9 mouse cellular contexts compared by ENCODE assay signal in the genomic region with DNA sequence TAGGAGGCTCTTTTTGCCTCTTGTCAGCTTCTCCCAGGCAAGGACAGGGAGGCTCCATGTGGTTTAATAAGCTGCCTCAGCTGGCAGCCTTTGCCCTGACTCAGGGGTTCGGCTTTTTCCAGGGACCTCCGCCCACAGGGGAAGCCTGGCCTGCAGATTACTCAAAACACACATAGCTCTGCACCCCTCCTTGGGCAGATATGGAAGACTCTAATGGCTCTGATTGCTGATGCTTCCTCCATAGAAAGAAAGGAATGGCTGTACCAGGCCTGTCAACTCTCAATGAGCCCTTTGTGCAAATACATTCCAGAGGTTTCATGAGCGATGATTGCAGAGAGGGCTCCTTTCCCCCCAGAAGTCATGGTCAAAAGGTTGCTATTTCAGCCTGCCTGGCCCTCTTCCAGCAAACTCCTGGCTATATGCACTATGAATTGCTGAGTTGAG.
A peak's percentile ranks its signal among the peaks of the same experiment; 100 is the strongest.
DNase-seq lines count a peak whose midpoint lies in the region; ATAC-seq and TF ChIP-seq lines count a peak whose summit lies in the region.
"Had no signal": no experiment of that assay in that cellular context is flagged by ENCODE, and none has a peak within 500 bp of the region (broad histone marks: within the 10 kb centered on the region; RNA-seq: fewer than 3 reads in every experiment).

No protein-coding gene starts in this region.

- no peaks in the 10 kb centered on the region for H3K4me1 ChIP-seq in kidney, adult 2 months (ENCODE audit: control insufficient read depth, insufficient read depth, low read length)
- peaks cover 9% of the 10 kb centered on the region for H3K4me1 ChIP-seq in heart, embryonic 15.5 days (replicated peaks)
- H3K4me1 ChIP-seq in midbrain, postnatal 0 days (ENCODE audit: insufficient read depth, low read length) = no peaks in the 10 kb centered on the region

- H3K4me3 ChIP-seq in kidney, adult 2 months (ENCODE audit: insufficient read depth, low read depth, low read length) = no peak overlapping the region
- H3K4me3 ChIP-seq in heart, embryonic 15.5 days = no peak overlapping the region
- H3K4me3 ChIP-seq in midbrain, postnatal 0 days (ENCODE audit: low read depth, low read length) = no peak overlapping the region

- no peak for TF ChIP-seq CTCF in kidney, adult 2 months (conservative IDR thresholded peaks at IDR 0.05; ENCODE audit: insufficient read depth, insufficient read length, low read depth, low read length)
- no peak for TF ChIP-seq CTCF in midbrain, postnatal 0 days (IDR thresholded peaks at IDR 0.05)

- H3K27ac ChIP-seq in kidney, adult 2 months (ENCODE audit: insufficient read depth, low read depth, low read length) = no peak overlapping the region
- peak overlapping the region; percentile 78 for H3K27ac ChIP-seq in heart, embryonic 15.5 days
- H3K27ac ChIP-seq in midbrain, postnatal 0 days (ENCODE audit: low read depth, low read length) = no peak overlapping the region
- H3K27ac ChIP-seq: liver, embryonic 14.5 days had no signal

- peak; percentile 52 for DNase-seq in kidney, postnatal 14 days
- DNase-seq in kidney, adult 2 months = no peak
- DNase-seq in embryo, embryonic 11.5 days (ENCODE audit: low read depth, low spot score) = peak; percentile 29
- DNase-seq in midbrain, postnatal 0 days (ENCODE audit: low spot score) = peak; percentile 6
- DNase-seq in thymus, postnatal 14 days = no peak
- no peak for DNase-seq in right cerebral cortex, postnatal 4 days

- no peaks in the 10 kb centered on the region for H3K36me3 ChIP-seq in kidney, adult 2 months (ENCODE audit: control insufficient read depth, insufficient read depth, low read length)
- no peaks in the 10 kb centered on the region for H3K36me3 ChIP-seq in heart, embryonic 15.5 days
- H3K36me3 ChIP-seq in midbrain, postnatal 0 days (ENCODE audit: insufficient read depth, low read length) = no peaks in the 10 kb centered on the region

- 0 out of 2 replicates have a peak overlapping the region, but pooled peaks have one; percentile 16 for H3K4me2 ChIP-seq in heart, embryonic 15.5 days
- no peak overlapping the region for H3K4me2 ChIP-seq in midbrain, postnatal 0 days (ENCODE audit: low read depth, low read length, poor library complexity, severe bottlenecking)

- 26% methylated on average over 3 of the region's 3 CpGs for WGBS in kidney, adult 2 months
- 14% methylated on average over 3 of the region's 3 CpGs for WGBS in heart, embryonic 15.5 days
- WGBS in midbrain, postnatal 0 days = 26% methylated on average over 3 of the region's 3 CpGs

- no peaks in the 10 kb centered on the region for H3K27me3 ChIP-seq in kidney, adult 2 months (replicated peaks; ENCODE audit: control insufficient read depth, insufficient read depth, low read length)
- H3K27me3 ChIP-seq in heart, embryonic 15.5 days = no peaks in the 10 kb centered on the region
- no peaks in the 10 kb centered on the region for H3K27me3 ChIP-seq in midbrain, postnatal 0 days (ENCODE audit: insufficient read depth, low read length)

- H3K9ac ChIP-seq in heart, embryonic 15.5 days = no peak overlapping the region
- no peak overlapping the region for H3K9ac ChIP-seq in midbrain, postnatal 0 days (replicated peaks; ENCODE audit: low read length, poor library complexity, severe bottlenecking)
- H3K9ac ChIP-seq: liver, embryonic 14.5 days had no signal

- H3K9me3 ChIP-seq in heart, embryonic 15.5 days (replicated peaks) = no peaks in the 10 kb centered on the region
- no peaks in the 10 kb centered on the region for H3K9me3 ChIP-seq in midbrain, postnatal 0 days (ENCODE audit: low read length)

- peak; percentile 58 for ATAC-seq in heart, embryonic 15.5 days (replicated peaks; ENCODE audit: insufficient number of reproducible peaks, insufficient read depth, low FRiP score, low read depth)
- ATAC-seq in midbrain, postnatal 0 days (ENCODE audit: low FRiP score) = no peak
- no peak for ATAC-seq in erythroid progenitor cell, adult 5-6 weeks (replicated peaks; ENCODE audit: low FRiP score, poor library complexity, severe bottlenecking)

- no peak for TF ChIP-seq POLR2A in kidney, adult 2 months (IDR thresholded peaks at IDR 0.05; ENCODE audit: low read depth, low read length)

Comparison
In these comparisons a context has a peak if more than half of its experiments do, and no peak if none do; other contexts are left out.
1. DNase-seq: peak in kidney, postnatal 14 days (single experiment), embryo, embryonic 11.5 days (single experiment) and midbrain, postnatal 0 days (single experiment); none in kidney, adult 2 months (single experiment), thymus, postnatal 14 days (single experiment) and right cerebral cortex, postnatal 4 days (single experiment).